Mouse (Mus musculus) inflammation-experienced regulatory T-cells, adult 6 months (primary cell): Measurements from ENCODE around the gene Btaf1. TPM values are rescaled to one million over a fixed set of nuclear protein-coding genes. Genes with fewer than 3 reads are reported as not detected.

Experiments
- ATAC-seq: one replicate; pipeline ENCODE4 v1.8.0; 2017
- polyA plus RNA-seq, 3 experiments: library from polyadenylated mRNA; unstranded; fragments of 100-300 nt; shearing (Covaris generic); gene quantifications; one replicate each; pipeline ENCODE4 v1.2.1; 2017

Btaf1 gene
- polyA plus RNA-seq, 3 experiments from 2014 or later = 6.4 to 11.5 (median 9.0) TPM

DNA sequence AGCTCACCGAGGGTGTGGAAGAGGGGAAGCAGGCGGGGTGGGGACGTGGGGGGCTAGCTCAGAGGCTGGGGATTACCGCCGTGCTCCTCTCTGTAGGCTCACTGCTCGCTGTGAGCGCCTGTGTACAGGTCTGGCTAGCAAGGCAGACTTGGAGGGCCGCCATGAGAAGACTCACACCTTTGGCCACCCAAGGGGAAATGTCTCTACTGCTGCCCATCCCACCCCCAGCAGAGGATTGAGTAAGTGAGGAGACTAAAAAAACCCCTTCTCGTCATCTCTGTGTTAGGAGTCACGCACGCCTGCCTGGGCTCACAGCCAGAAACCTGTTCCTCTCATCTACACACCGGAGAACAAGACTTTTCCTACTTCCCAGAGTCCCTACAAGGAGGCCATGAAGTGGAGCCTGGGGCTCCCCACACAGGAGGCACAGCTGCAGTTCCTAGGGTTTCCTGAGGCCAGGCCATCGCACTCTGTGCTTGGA lies 100.0 kb downstream of the Btaf1 start:
- ATAC-seq = no peak

DNA sequence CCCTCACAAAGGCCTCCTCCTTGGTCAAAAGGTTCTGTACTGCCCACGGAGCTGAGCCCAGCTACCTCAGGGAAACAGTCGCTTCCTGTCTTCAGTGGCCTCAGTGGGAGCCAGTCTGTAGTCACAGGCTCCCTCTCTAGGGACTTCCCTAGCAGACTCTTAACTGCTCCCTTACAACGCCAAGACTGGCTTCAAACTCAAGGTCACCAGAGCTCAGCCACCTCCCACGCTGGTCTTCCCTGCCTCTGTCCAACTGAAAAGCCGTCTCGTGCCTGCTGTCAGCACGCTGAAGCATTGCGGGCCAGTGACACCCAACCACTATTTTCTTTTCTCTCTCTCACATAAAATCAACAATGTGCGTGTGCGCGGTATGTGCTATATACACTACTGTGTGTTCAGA lies 100.5 kb downstream of the Btaf1 start:
- ATAC-seq = no peak

DNA sequence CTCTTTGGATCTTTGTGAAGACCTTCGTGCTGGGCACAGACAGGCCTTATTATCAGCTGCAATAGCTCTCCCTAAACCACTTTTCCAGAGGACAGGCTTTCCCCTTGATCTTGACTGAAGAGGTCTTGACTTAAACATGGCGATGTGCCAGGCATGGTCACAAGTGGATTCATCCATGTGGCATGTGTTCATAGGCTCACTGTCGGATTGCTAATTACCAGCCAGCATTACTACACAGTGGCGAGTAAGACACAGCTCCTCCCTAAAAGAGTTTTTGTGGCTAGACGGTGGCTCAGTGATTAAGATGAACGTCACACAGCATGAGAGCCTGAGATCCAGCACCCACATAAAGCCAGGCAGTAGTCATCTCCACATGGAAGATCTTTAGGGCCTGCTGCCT lies 103.9 kb downstream of the Btaf1 start:
- ATAC-seq = no peak

DNA sequence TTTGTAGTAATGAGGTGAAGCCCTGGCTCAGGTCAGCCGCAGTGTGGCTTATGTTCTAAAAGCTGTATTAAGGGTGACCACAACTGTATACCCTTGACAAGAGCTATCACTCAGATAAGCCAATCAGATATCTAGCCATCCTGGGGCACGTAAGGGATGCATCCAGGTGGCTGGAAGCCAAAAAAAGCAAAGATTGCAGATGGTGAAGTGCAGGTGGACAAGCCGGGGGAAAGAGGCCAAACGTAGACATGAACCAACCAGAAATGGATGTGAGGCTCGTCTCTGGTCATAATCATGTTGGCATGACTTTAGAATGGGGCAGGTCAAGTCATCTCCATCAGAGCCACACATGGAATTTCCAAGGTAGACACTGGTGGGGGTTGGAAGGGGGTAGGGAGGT lies 105.6 kb downstream of the Btaf1 start:
- ATAC-seq = no peak

DNA sequence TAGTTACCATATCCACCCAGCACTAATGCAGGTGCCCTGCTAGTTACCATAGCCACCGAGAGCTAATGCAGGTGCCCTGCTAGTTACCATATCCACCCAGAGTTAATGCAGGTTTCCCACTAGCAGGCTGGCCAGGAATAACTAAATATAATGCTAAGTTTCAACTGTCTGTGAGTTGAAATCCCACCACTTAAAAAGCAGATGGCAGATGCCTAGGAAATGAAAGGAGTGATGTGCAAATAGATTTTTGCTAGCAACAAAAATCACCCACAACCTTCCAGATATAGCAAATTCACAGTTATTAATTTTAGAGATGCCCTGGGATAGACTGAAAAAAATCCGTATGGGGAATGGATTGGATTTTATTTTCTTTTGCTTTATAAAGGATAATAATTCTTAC lies 106.5 kb downstream of the Btaf1 start:
- ATAC-seq = no peak

DNA sequence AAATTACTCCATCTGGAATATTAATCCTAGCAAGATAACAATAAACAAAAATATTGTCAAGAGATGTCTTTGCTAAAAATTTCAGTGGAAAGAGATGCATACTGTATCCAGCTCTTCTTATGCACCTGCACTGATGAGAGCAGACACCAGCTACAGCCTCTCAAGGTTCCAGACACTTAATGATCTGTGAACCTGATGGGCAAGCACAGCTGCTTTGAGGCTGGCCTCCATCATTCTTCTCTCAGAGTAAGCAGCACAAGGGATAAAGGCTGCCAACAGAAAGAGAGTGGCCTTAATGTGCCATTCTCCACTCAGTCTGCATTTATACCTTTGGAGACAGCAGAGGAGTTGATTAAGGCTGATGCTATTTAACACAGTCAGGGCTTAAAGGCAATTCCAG lies 115.0 kb downstream of the Btaf1 start:
- no peak for ATAC-seq

DNA sequence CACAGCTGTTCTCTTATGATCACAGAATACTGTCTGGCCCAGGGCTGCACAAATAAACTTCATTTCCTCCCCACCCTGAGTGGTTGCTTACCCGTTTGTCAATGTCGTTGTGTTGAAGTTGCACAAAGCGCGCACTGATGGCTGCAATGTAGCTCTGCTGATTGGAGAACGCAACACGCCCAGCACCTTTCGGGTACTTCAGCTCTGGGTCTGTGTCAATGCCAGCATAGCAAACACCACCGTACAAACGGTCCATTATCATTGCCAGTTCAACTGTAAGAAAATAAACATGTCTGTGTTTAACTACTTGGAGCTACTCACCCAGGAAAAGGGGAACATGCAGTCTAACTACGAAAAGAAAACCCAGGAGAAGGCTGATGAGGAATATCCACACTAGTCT lies 118.6 kb downstream of the Btaf1 start:
- no peak for ATAC-seq

DNA sequence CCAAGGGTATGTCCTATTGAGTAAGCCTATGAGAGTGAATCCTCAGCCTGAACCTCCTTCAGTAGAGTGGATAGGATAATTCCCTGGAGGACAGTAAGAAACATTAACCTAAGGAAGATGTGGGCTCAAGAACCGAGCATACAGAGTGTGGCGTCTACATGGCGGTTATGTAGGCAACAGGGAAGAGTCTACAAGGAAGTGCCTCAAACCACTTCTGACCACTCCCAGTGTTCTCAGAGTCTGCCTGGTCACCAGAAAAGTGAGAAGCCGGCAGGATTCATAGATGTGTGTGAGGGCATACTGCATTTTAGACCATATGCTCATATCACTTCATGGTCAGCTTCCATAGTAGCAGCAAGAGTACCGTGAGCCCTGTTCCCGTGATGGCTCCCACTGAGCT lies 122.6 kb downstream of the Btaf1 start:
- ATAC-seq = no peak

DNA sequence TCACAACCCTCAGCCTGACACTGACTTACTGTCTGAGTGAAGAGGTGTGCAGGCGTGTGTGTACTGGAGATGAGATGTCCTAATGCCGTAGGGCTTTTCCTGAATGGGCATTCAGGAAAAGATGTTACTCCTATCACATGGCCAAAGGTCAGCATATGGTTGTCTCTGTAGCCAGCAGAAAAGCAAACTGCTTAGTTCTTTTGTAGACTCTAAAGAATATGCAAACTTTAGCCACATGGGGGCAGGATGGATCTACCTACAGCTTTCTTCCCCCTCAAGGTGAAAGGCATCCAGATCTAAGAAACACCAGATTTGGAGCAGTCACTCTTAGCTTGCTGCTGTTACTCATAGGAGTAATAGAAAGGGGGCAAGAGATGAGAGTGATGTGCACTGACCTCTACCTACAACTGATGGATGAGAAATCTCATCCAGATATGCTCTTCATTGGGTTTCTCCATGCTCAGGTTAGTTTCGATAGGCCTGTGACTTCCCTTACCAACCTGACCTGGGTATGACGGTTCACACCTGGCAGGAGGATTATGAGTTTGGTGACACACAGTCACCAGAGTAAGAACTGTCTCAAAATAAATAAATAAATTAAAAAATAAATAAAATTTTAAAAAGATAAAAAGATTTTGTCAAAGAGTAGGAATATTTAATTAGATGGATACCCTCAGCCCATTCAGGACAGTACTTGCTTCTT lies 124.9 kb downstream of the Btaf1 start:
- no peak for ATAC-seq

DNA sequence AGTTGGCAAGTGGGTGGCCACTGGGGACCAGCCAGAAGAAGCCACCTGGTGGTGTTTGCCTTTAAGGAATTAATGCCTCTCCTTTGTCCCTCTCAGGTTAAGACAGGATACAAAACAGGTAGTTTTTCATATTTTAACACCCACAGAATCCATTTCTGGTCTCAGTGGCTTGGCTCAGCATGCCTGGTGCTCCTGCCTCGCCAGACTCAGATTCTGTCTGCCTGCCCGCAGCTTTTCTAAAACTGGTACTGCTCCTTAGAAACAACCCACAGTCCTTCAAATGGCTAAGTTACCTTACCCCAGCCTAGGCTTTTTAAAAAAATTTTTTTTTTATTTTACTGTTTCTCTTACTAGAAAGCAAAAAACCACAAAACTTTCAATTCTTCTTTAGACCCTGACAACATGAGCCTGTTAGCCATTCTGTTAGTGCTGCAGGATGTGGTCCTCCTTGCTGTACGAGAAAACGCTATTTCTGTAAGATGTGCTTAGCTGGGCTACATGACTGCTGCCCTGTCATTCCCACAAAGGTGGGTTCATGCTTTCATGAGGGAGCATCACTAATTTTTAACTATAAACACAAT lies 130.2 kb downstream of the Btaf1 start:
- no peak for ATAC-seq

DNA sequence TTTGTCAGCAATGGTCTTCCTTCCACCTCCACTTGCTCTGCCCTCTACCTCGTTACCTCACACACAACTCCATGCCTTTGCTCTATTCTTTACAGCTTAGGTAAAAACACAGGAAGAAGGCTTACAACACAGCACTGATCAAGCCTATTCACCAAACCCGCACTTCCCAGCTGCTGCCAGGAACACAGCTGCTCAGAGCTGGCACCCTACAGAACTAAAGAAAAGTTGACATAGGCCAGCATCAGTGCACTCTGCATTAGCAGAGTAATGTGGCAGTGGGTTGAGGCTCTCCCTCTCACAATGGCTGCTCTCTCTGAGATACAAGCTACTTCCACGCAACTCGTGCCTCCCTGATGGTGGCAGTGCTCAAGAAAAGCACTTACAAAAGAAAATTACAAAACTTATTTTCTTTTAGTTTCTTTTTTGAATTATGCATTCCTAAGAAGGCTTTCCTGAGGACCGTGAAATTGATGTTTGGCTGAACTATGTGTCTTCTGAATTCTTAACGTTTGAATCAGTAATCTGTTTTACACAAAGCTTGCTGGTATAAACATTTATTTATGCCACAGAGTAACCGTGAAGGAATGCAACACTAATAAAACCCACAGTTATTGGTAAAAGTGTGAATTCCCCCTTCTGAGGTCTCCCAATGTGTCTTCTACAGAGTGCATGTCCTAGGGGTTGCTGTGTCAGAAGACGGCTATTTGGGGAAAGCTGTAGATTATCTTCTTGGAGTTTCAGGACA lies 131.5 kb downstream of the Btaf1 start:
- no peak for ATAC-seq

DNA sequence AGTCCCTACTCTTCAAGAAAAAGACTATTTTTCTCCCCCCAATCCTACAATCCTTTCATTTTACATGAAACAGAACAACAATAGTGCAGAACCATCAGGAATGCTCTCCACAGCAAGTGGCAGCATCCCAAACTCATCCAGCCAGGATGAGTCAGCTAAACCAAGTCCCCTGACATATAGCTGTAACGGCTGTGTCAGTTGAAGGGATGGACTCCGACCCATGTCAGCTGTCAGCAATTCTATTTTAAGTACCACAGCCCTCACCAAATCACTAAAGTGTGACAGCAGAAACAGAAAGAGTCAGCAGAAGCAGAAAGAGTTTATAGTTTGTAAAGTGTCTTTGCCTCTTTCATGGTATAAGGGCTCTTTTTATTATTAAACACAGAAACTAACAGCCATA lies 133.7 kb downstream of the Btaf1 start:
- no peak for ATAC-seq

DNA sequence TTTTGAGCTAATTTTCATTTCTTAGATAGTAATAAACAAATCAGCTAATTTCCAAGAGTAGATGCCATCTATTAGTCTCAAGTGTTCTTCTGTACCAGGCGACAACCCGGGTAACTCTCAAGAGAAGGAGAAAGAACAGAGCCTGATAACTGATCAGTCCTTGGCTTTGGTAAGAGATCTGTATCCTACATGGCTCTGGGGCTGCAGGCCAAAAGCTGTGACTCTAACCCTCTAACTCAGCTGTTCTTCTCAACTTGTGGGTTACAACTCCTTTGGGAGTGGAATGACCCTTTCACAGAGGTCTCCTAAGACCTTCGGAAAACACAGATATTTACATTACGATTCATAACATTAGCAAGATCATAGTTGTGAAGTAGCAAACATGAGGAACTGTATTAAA lies 134.2 kb downstream of the Btaf1 start:
- no peak for ATAC-seq

Other genes with a start within 250 kb of the Btaf1 start
- not detected for gene Ppp1r3c, start 189.4 kb upstream of the Btaf1 start, polyA plus RNA-seq
- 10 to 100 TPM; 25.8 to 31.5 (median 31.3) TPM for gene Tnks2, start 91.8 kb upstream of the Btaf1 start, polyA plus RNA-seq
- gene Fgfbp3, start 6.5 kb upstream of the Btaf1 start, polyA plus RNA-seq = under 1 TPM in 1 of 3 experiments, not detected in 2; 0.20 TPM